Mouse (Mus musculus) neural tube, embryonic 13.5 days (tissue): Measurements from ENCODE around the gene Olfr191. TPM values are rescaled to one million over a fixed set of nuclear protein-coding genes. Genes with fewer than 3 reads are reported as not detected.
"Not testable (repeated sequence)": the region's sequence is repeated elsewhere in the genome, so short reads cannot be mapped to it uniquely, and the experiment has no call there.

Experiments used
- ATAC-seq: fragments of 200-750 bp; cut with Nextera tagmentation; 2 replicates; pipeline ENCODE4 v1.8.0; 2017; ENCODE audit warnings: low read depth, mild to moderate bottlenecking, moderate TSS enrichment, moderate library complexity
- H3K27ac ChIP-seq: fragments of 300-500 bp; sonication (generic); replicated peaks from 2 replicates; pipeline ENCODE4 v1.5.1; 2015; ENCODE audit warnings: moderate library complexity, mild to moderate bottlenecking, inconsistent platforms
- H3K27me3 ChIP-seq: fragments of 300-500 bp; sonication (generic); 2 replicates; pipeline ENCODE4 v1.6.1; 2015; ENCODE audit warnings: mild to moderate bottlenecking, inconsistent platforms
- H3K36me3 ChIP-seq: fragments of 300-500 bp; sonication (generic); 2 replicates; pipeline ENCODE4 v1.6.1; 2015; ENCODE audit warnings: mild to moderate bottlenecking, inconsistent platforms
- H3K4me1 ChIP-seq: fragments of 300-500 bp; sonication (generic); replicated peaks from 2 replicates; pipeline ENCODE4 v1.6.1; 2015; ENCODE audit warnings: inconsistent platforms
- H3K4me2 ChIP-seq: fragments of 300-500 bp; sonication (generic); 2 replicates; pipeline ENCODE4 v1.6.1; 2015; ENCODE audit warnings: inconsistent platforms, mild to moderate bottlenecking, moderate library complexity
- H3K4me3 ChIP-seq: fragments of 300-500 bp; sonication (generic); 2 replicates; pipeline ENCODE4 v1.5.1; 2015; ENCODE audit warnings: mild to moderate bottlenecking, inconsistent platforms
- H3K9ac ChIP-seq: fragments of 300-500 bp; sonication (generic); 2 replicates; pipeline ENCODE4 v1.6.1; 2015; ENCODE audit warnings: moderate library complexity, mild to moderate bottlenecking, inconsistent platforms
- H3K9me3 ChIP-seq: fragments of 300-500 bp; sonication (generic); 2 replicates; pipeline ENCODE4 v1.6.1; 2016; ENCODE audit warnings: inconsistent platforms
- WGBS: fragments of 180-500 bp; shearing (Covaris S2); methylation state at CpG from one replicate; pipeline ENCODE4 v1.1.7; 2015; 5-methylcytosine and 5-hydroxymethylcytosine counted together
- polyA plus RNA-seq: library from polyadenylated mRNA; unstranded; fragments of >200 nt; fragmentation: Nextera tagmentation; extraction: Ambion mirVana; gene quantifications from 2 replicates; pipeline ENCODE4 v1.2.1, GENCODE M21; 2015

The Olfr191 gene
- polyA plus RNA-seq = not detected in 2 replicates

DNA sequence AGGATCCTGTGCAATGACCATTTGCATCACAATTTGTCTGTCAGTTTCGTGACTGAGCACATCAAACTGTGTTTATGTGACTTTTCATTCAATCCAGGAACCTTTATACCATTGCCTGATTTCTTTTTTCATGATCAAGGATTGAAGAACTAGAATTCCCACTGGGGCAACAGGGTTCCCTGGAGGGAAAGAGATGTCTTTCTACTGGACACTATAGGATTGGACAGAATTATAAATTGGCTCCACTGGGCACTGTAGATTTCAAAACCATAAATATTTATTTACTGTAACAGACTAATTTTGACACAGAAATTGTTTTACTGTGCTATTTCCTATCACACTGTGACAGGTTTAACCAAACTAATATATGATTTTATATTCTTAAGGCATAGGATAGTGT lies at the start of gene Olfr191:
Gene Olfr191, minus strand, starts transcription at position 101 of the 400 bp plus-strand sequence.
- H3K27ac ChIP-seq, H3K27me3 ChIP-seq, H3K4me1 ChIP-seq, H3K9me3 ChIP-seq, H3K4me2 ChIP-seq, ATAC-seq, H3K9ac ChIP-seq, H3K36me3 ChIP-seq, H3K4me3 ChIP-seq: not testable (repeated sequence)
- 40% methylated on average over 1 of the region's 1 CpGs for WGBS

DNA sequence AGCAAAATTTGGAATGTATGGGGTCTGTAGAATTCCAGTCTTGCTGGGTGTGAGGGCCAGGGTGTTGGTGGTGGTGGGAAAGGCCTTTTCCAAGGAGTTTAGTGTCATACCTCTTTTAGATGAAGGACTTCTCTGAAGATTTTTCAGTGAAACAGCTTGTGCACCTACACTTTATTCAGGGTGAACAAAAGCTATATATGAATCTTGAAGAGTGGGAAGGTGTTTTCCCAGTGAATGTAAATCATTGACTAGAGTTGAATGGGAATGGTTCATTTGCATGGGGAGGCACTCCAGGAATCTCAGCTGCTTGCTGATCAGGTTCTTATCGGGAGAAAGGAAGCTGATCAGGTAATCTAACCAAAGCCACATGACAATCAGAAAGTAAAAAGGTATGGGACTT lies 41.1 kb upstream of the Olfr191 start:
- Histone ChIP-seq H3K9ac (no peak overlapping the region), H3K27ac (no peak overlapping the region), H3K36me3 (no peaks in the 10 kb centered on the region), H3K4me1 (no peaks in the 10 kb centered on the region), H3K27me3 (no peaks in the 10 kb centered on the region), H3K4me3 (no peak overlapping the region), H3K4me2 (no peak overlapping the region), H3K9me3 (no peaks in the 10 kb centered on the region)
- 85% methylated on average over 1 of the region's 1 CpGs for WGBS
- no peak for ATAC-seq

DNA sequence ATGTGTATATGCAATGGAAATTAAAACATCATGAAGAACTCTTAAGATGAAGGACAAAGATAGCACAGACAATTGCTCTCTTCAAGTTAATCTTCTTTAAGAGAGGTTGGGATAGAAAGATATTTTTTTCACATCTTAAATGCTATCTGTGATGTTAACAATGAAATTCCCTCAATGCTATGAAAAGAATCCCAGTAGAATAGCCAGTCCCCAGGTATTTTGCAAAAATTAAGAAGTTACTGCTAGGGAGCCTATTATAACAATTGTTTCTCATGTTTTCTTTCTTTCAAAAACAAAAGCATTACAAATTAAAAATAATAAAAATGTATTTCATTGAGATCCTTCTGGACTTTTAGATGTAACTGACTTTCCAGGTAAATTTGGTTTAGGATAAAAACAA lies 31.3 kb upstream of the Olfr191 start, which contains the start of gene Olfr194:
Gene Olfr194, minus strand, starts transcription at position 101 of the 400 bp plus-strand sequence.
- no peak within 1 kb of the TSS for H3K4me3 ChIP-seq
- H3K27ac ChIP-seq = no peak within 1 kb of the TSS
- H3K36me3 ChIP-seq = no peaks in the 10 kb centered on the region
- no peak within 1 kb of the TSS for H3K4me2 ChIP-seq
- ATAC-seq = no peak
- H3K4me1 ChIP-seq = no peaks in the 10 kb centered on the region
- H3K9me3 ChIP-seq = no peaks in the 10 kb centered on the region
- H3K9ac ChIP-seq = no peak within 1 kb of the TSS
- H3K27me3 ChIP-seq = no peaks in the 10 kb centered on the region

DNA sequence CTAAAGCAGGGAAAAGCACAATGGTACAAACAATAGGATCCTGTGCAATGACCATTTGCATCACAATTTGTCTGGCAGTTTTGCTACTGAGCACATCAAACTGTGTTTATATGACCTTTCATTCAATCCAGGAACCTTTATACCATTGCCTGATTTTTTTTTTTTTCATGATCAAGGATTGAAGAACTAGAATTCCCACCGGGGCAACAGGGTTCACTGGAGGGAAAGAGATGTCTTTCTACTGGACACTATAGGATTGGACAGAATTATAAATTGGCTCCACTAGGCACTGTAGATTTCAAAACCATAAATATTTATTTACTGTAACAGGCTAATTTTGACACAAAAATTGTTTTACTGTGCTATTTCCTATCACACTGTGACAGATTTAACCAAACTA lies 22.2 kb upstream of the Olfr191 start, which contains the start of gene Olfr193:
Gene Olfr193, minus strand, starts transcription at position 101 of the 400 bp plus-strand sequence.
- no peaks in the 10 kb centered on the region for H3K36me3 ChIP-seq
- H3K9me3 ChIP-seq = no peaks in the 10 kb centered on the region
- no peaks in the 10 kb centered on the region for H3K4me1 ChIP-seq
- WGBS = 76% methylated on average over 1 of the region's 1 CpGs
- ATAC-seq = no peak
- H3K27me3 ChIP-seq = no peaks in the 10 kb centered on the region
- H3K4me3 ChIP-seq = no peak within 1 kb of the TSS
- no peak within 1 kb of the TSS for H3K9ac ChIP-seq
- H3K4me2 ChIP-seq = no peak within 1 kb of the TSS
- no peak within 1 kb of the TSS for H3K27ac ChIP-seq

DNA sequence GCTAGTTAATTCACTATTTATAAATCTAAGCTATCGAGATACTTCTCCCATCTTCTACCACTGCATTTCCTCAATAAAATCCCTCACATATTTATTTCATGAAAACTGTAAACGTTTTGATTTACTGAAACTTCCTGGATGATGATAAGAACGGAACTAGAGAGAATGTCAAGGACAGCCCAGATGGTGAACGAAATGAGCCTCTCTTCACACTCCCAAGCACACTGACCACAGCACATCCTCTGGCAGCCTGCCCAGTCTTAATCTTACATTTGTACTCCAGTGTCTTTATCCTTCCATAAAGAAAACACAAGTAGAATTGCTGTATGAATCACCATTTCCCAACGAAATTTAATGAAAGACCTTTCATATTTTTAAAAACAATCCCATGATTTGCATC lies 18.9 kb upstream of the Olfr191 start:
- not testable (repeated sequence) for H3K36me3 ChIP-seq, H3K4me1 ChIP-seq, H3K27me3 ChIP-seq, H3K27ac ChIP-seq, H3K4me3 ChIP-seq, H3K4me2 ChIP-seq, H3K9me3 ChIP-seq, ATAC-seq, H3K9ac ChIP-seq
- WGBS = 68% methylated on average over 5 of the region's 5 CpGs

DNA sequence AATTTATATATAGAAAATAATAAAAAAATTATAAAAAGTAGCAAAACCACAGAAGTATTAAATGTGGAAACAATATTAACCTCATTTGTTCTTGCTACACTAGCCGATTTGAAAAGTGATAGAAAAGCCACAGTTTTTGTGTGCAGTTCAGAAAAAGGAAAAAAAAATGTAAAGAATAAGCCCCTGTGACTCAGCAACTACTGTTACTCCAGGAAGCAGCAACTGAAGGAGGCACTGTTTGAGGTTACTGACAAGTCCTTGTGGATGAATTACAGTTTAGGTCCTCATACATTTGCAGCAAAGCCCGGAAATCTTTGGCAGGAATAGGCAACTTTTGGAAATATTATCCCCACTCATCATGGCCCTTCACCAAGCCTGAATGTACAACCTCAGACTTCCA lies 15.7 kb upstream of the Olfr191 start:
- no peaks in the 10 kb centered on the region for H3K4me1 ChIP-seq
- H3K4me2 ChIP-seq = no peak overlapping the region
- ATAC-seq = no peak
- 87% methylated on average over 2 of the region's 2 CpGs for WGBS
- no peak overlapping the region for H3K4me3 ChIP-seq
- H3K9me3 ChIP-seq = no peaks in the 10 kb centered on the region
- no peak overlapping the region for H3K27ac ChIP-seq
- H3K36me3 ChIP-seq = no peaks in the 10 kb centered on the region
- H3K9ac ChIP-seq = no peak overlapping the region
- no peaks in the 10 kb centered on the region for H3K27me3 ChIP-seq

DNA sequence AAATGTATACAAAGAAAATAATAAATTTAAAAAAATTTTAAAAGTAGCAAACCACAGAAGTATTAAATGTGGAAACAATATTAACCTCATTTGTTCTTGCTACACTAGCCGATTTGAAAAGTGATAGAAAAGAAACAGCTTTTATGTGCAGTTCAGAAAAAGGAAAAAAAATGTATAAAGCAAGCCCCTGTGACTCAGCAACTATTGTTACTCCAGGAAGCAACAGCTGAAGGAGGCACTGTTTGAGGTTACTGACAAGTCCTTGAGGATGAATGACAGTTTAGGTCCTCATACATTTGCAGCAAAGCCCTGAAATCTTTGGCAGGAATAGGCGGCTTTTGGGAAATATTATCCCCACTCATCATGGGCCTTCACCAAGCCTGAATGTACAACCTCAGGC lies 8.5 kb downstream of the Olfr191 start:
- H3K4me2 ChIP-seq, H3K9me3 ChIP-seq, H3K9ac ChIP-seq, H3K4me1 ChIP-seq, H3K36me3 ChIP-seq, H3K4me3 ChIP-seq, ATAC-seq, H3K27ac ChIP-seq, H3K27me3 ChIP-seq: not testable (repeated sequence)
- WGBS = 87% methylated on average over 2 of the region's 2 CpGs

DNA sequence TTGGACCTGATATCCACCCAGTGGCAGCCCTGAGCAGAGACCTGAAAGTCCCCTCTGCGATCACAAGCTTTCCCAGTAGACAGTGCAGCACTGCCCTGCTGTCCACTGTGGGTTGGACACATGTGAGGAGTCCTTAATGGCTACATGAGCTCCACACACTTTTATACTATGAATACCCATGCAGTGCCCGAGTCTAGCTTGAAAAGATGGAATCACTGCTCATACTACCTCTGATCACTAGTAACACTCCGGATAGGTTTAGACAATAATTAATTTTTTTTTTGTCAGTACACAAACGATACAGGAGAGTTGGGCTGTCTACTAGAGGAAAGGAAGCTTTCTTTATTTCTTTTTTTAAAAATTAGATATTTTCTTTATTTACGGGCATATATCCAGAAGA lies 11.7 kb downstream of the Olfr191 start, which contains the start of gene Olfr190:
Gene Olfr190, minus strand, starts transcription at position 101 of the 400 bp plus-strand sequence.
- 92% methylated on average over 5 of the region's 5 CpGs for WGBS
- no peak within 1 kb of the TSS for H3K27ac ChIP-seq
- ATAC-seq = no peak

DNA sequence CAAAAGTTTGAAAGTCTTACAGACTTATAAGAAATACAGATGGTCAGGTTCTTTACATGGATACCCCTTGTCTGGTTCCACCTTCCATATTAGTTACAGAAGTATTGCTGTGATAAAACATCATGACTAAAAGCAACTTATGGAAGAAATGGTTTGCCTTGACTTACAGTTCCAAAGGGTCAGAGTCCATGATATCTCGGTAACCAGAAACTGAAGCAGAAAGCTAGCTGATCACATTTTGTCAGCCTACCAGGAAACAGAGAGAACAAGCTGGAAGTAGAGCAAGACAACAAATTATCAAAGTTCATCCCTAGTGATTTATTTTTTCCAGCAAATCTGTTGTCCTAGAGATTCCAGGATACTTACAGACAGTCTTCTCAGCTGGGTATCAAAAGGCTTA lies 16.1 kb downstream of the Olfr191 start:
- WGBS = 89% methylated on average over 1 of the region's 1 CpGs
- no peaks in the 10 kb centered on the region for H3K27me3 ChIP-seq
- no peak overlapping the region for H3K9ac ChIP-seq
- H3K36me3 ChIP-seq = no peaks in the 10 kb centered on the region
- H3K4me2 ChIP-seq = no peak overlapping the region
- no peaks in the 10 kb centered on the region for H3K4me1 ChIP-seq
- no peak overlapping the region for H3K27ac ChIP-seq
- ATAC-seq = no peak
- no peak overlapping the region for H3K4me3 ChIP-seq
- H3K9me3 ChIP-seq = no peaks in the 10 kb centered on the region

More for the DNA sequence above, 11.7 kb downstream of the Olfr191 start, which contains the start of gene Olfr190:
- Histone ChIP-seq H3K9me3 (no peaks in the 10 kb centered on the region), H3K36me3 (no peaks in the 10 kb centered on the region), H3K27me3 (no peaks in the 10 kb centered on the region), H3K4me3 (no peak within 1 kb of the TSS), H3K9ac (no peak within 1 kb of the TSS), H3K4me2 (no peak within 1 kb of the TSS), H3K4me1 (no peaks in the 10 kb centered on the region)

DNA sequence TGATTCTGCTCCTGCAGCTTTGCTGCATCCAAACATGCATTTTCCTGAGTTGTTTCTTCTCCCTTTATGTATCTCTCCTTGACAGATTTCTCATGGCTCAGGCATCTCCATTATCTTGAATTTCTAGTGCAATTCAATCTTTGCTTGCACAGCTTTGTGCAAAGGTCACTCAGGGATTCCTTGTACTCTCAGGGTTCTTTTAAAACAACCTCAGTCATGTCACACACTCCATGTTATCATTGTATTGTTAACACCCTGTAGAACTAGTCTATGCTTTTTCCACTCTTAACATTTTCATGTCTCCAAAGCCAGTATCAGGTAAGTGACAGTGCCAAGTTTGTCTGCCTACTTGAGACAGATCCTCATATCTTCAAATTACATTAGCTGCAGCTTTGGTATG lies 17.9 kb downstream of the Olfr191 start:
- no peaks in the 10 kb centered on the region for H3K27me3 ChIP-seq
- H3K4me1 ChIP-seq = no peaks in the 10 kb centered on the region
- H3K4me2 ChIP-seq = no peak overlapping the region
- no peaks in the 10 kb centered on the region for H3K9me3 ChIP-seq
- no peak for ATAC-seq
- no peak overlapping the region for H3K4me3 ChIP-seq
- H3K9ac ChIP-seq = no peak overlapping the region
- H3K27ac ChIP-seq = no peak overlapping the region
- H3K36me3 ChIP-seq = no peaks in the 10 kb centered on the region

DNA sequence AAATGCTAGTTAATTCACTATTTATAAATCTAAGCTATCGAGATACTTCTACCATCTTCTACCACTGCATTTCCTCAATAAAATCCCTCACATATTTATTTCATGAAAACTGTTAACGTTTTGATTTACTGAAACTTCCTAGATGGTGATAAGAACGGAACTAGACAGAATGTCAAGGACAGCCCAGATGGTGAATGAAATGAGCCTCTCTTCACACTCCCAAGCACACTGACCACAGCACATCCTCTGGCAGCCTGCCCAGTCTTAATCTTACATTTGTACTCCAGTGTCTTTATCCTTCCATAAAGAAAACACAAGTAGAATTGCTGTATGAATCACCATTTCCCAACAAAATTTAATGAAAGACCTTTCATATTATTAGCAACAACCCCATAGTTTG lies 27.2 kb downstream of the Olfr191 start:
- not testable (repeated sequence) for H3K27me3 ChIP-seq, H3K9ac ChIP-seq, ATAC-seq, H3K4me2 ChIP-seq, H3K36me3 ChIP-seq, H3K4me3 ChIP-seq, H3K4me1 ChIP-seq, H3K27ac ChIP-seq, H3K9me3 ChIP-seq
- 69% methylated on average over 3 of the region's 3 CpGs for WGBS

DNA sequence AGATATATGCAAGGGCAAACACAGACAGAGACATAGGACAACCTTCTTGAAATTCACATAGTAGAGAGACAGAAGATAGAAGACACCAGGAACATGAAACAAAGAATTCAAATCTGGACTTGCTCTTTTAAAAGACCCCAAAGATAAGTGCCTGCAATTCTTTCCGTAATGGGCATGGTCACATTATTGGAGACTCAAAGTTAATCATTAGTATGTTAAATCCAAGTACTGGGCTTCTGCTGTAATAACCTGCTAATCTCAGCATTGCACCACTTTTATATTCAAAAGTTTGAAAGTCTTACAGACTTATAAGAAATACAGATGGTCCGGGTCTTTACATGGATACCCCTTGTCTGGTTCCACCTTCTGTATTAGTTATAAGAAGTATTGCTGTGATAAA lies 40.3 kb downstream of the Olfr191 start:
- WGBS = 95% methylated on average over 2 of the region's 2 CpGs
- not testable (repeated sequence) for H3K4me3 ChIP-seq

DNA sequence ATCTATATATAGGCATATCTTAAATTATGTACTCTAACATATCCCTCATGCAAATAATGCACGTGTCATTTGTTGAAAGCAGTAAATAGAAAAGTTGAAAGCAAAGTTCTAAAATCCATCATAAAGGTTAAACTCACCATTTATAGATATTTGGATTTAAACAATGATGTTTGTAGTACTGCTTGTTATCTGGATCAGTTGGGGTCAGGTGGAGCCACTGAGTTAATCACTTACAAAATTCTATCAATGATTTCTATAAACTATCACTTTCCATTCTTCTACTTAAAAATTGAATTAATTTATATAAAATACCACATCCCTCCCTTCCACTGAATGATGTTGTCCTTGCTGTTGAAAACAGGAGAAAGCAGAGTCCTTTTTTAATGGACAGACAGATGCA lies 40.8 kb downstream of the Olfr191 start:
- Histone ChIP-seq H3K27ac (no peak overlapping the region), H3K9me3 (no peaks in the 10 kb centered on the region), H3K27me3 (no peaks in the 10 kb centered on the region), H3K9ac (no peak overlapping the region), H3K4me3 (no peak overlapping the region), H3K4me2 (no peak overlapping the region), H3K4me1 (no peaks in the 10 kb centered on the region), H3K36me3 (no peaks in the 10 kb centered on the region)
- WGBS = 83% methylated on average over 1 of the region's 1 CpGs
- ATAC-seq = no peak

More for the DNA sequence above, 40.3 kb downstream of the Olfr191 start:
- H3K4me1 ChIP-seq, H3K36me3 ChIP-seq, H3K9ac ChIP-seq, H3K27me3 ChIP-seq, H3K4me2 ChIP-seq, H3K9me3 ChIP-seq, ATAC-seq, H3K27ac ChIP-seq: not testable (repeated sequence)
